Mouse (Mus musculus): Measurements from ENCODE around the gene Magi2.

Magi2 gene

GRCm38 (mm10) chr5:20259719-20260118 lies 1032.9 kb downstream of the Magi2 start:
- WGBS: 43% methylated on average over 3 of the region's 3 CpGs

DNA sequence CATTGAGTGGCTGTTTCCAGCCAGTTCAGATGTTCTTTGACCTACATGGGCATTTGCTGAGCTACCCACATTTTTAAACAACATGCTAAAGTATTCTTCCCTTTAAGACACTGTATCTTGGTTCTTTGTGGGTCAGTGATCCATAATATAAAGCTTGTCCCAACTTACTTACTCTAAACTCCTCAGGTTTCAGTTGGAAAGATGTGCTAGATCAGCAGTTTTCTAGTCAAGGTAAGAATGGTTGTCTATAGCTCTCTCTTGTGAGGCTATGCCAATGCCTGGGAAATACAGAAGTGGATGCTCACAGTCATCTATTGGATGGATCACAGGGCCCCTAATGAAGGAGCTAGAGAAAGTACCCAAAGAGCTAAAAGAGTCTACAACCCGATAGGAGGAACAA lies 1045.8 kb downstream of the Magi2 start:
- 96% methylated on average over 1 of the region's 1 CpGs for WGBS

GRCm38 (mm10) chr5:20275632-20276031 lies 1048.8 kb downstream of the Magi2 start:
- WGBS: 60% methylated on average over 2 of the region's 2 CpGs

DNA sequence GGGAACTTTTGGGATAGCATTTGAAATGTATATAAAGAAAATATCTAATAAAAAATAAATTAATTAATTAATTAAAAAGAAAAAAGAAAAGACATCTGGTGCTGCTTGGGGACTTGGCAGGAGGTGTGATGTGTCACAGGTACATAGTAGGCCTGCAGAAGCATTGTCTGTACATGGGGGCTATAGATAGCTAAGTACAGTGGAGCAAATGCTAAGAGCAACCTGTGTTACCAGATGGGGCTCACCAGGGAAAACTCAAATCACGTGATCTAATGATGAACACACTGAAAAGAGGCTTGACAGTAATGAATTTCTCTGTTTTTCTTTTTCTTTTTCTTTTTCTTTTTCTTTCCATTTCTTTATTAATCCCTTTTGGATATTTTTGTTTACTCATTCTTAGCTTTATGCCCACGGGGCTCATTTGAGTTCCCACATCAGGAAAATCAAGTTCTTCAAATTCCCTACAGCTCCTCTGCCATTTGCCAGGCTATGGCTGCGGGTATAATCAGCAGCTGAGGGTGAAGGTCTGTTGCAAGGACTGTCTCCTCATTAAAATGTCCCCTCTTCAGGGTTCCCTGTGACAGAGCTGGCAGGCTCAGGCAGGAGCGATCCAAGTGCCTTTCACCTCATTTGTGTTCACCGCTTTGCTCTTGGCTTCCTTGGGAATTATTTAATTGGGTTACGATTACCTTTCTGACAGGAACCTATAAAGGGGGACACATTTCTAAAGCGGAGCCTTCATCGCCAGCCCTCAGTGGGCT lies 1058.4 kb downstream of the Magi2 start:
- 58% methylated on average over 8 of the region's 8 CpGs for WGBS

DNA sequence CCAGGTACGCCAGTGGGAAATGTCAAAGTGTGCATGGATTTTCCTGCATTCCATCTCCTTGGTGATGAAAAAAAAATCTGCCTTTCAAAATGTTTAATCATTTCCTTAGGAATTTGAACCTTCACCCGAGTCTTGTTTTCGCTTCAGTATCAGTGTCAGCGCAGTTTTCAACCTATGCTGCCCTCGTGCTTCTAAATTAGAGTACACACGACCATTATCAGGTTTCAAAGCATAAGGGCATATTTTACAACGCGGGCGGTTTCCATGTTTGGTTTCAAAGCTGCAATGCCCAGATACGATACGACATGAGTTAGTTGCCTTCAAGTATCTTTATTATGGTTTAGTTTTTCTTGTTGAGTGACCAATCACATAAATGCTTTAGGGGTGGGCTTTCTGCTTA lies 1067.7 kb downstream of the Magi2 start:
- 64% methylated on average over 11 of the region's 11 CpGs for WGBS

GRCm38 (mm10) chr5:20299816-20300215 lies 1073.0 kb downstream of the Magi2 start:
- WGBS: 60% methylated on average over 6 of the region's 6 CpGs

- 45% methylated on average over 8 of the region's 8 CpGs for WGBS
These were observed 1076.5 kb downstream of the Magi2 start for GRCm38 (mm10) chr5:20303056-20303965.

GRCm38 (mm10) chr5:20320970-20321369 lies 1094.1 kb downstream of the Magi2 start:
- WGBS: 59% methylated on average over 2 of the region's 2 CpGs

DNA sequence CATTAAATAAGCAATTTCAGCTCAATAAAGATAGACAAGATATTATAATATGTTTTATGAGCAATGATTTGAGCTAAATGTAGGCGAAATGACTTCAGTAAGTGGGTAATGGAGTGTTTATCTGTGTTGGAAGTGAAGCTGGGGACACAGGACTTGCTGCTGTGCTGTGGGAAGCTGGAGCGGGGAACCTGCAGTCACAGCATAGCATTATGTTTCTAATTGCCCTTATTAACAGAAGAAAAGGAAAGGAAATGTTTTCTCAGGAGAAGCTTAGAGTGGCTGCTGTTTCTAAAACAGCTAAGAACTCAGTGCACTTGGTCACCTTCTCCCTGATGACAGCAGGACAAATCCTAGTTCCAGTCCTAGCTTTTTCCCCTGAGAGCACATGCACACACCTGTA lies 1098.5 kb downstream of the Magi2 start:
- 68% methylated on average over 2 of the region's 2 CpGs for WGBS

DNA sequence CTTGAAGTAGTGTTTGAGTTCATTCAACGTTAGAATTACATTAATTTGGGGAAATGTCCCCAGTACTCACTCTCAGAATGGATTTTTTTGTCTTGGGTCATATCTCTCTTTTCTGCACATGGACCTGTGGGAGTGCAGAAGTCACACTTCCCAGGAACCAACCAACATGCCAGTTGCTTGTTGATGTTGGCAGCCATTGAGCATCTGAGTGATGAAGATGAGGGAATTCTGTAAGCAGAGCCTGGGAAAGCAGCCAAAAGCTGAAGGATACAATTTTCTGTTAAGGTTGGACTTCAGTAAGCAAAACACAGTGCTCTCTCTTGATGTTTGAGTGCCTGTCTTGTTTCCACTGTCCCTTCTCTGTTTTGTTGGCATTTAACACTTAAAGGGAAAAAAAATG lies 1102.1 kb downstream of the Magi2 start:
- WGBS: 48% methylated on average over 1 of the region's 1 CpGs

DNA sequence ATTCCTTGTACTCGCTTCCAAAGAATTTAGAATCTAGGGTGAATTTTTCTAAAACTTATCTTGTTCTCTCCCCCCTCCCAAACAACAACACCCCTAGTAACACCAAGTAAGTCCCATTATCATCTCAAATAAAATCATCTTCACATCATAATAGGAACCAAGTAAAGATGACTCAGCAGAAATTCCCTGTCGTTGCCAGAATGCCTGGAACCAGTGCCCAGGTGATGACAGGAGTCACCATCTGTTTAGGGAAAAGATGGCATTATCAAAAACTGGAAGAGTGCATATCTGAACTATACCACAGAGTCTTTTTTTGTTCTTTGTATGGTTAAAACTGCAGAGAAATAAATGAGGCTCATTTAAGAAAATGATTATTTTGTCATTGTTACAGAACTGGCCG lies 1103.2 kb downstream of the Magi2 start:
- 34% methylated on average over 3 of the region's 3 CpGs for WGBS

DNA sequence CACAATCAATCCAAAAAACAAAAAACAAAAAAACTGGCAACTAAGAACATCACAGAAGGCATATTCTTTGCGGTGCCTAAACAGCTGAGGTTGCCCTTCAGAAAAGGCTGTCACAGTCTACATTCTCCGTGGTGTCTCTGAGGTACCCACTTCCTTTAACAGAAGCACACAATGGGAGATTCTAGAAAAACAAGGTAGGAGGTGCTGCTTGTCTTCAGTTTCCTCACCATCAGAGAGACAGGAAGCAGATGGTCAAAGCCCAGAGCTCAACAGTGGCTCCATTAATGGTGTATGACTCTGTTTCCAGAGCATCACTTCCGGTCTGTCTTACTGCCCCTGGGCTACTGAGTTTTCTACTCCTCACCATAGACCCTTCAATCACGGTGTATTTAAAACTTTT lies 1105.7 kb downstream of the Magi2 start:
- WGBS: 59% methylated on average over 4 of the region's 4 CpGs

DNA sequence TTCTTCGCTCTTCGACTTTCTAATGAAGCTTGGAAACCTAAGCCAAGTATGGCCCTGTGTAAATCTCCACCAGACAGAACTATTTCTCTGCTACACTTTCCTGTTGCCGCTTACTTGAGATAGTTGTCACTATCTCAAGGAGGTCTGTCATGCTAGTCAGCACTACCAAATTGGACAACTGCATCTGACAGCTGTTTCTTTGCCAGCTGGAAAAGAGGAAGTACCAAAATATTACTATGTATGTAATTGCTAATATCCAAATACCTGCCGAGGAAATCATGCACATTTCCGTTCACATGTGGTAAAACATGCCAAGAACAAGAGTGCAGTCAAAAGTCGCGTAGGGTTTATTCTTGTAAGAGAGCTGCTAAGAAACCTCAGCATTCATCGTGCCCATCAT lies 1126.1 kb downstream of the Magi2 start:
- 88% methylated on average over 8 of the region's 8 CpGs for WGBS

DNA sequence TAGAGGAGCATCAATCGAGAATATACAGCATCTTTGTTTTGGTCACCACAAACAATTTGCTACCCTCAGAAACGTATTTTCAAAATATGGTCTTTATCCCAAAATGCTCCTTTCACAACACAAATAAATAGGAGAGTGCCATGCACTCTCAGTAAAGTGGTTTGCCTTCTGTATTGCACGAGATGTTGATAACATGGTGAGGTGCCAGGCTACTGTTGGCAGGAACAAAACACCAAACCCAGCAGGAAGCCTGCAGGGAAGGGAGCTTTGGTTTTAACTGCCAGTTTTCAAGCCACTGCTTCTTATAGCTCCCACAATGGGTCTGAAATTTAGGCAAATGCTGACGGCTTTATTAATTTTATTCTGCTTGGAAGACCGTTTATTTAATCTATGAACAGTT lies 1131.6 kb downstream of the Magi2 start:
- WGBS: 39% methylated on average over 5 of the region's 5 CpGs

DNA sequence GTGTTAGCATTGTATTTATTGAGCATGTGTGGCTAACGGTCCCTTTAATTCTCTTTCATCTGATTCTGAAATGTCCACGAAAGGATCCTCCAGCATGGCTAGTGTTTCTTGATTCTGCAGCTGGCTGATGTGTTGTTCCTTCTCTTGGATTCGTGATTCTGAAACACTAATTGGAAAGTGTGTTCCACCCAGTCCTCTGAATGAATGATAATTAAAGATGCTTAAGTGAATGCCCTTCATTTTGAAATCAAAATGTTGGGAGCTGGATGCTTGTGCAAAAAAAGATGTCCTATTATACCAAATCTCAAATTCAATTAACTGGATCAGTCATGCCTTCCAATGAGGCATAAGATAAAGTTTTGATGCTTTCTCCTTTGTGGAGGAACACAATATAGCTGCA lies 1132.2 kb downstream of the Magi2 start:
- WGBS: 36% methylated on average over 3 of the region's 3 CpGs

- 91% methylated on average over 3 of the region's 3 CpGs for WGBS
These were observed 1135.3 kb downstream of the Magi2 start for GRCm38 (mm10) chr5:20362154-20362553.

GRCm38 (mm10) chr5:20363216-20363615 lies 1136.4 kb downstream of the Magi2 start:
- WGBS: 32% methylated on average over 5 of the region's 5 CpGs

GRCm38 (mm10) chr5:20373586-20373985 lies 1146.8 kb downstream of the Magi2 start:
- WGBS: 52% methylated on average over 1 of the region's 1 CpGs

GRCm38 (mm10) chr5:20378071-20378800 lies 1151.4 kb downstream of the Magi2 start:
- 65% methylated on average over 11 of the region's 11 CpGs for WGBS

DNA sequence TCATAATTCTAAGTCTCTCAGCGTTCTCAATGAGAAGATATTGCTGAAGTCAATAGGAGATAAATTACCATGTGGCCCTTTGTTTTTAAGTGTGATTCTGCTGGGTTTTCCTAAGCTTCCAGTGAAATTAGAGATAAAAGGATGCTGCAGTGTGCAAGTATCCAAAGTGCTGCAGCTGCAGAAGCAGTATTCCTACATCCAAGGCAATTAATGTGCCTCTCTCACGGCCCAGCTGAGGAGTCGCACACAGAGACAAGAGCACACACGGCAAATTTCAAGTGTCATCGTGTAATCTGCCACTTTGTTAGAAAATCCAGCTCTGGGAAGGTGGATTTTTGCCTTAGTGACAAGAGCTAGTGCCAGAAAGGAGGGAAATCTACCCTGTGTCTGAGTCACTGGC lies 1177.7 kb downstream of the Magi2 start:
- WGBS: 75% methylated on average over 5 of the region's 5 CpGs

- 82% methylated on average over 4 of the region's 4 CpGs for WGBS
These were observed 1179.8 kb downstream of the Magi2 start for GRCm38 (mm10) chr5:20406626-20407025.

GRCm38 (mm10) chr5:20432148-20432813 lies 1205.4 kb downstream of the Magi2 start:
- 63% methylated on average over 9 of the region's 9 CpGs for WGBS
